Mouse (Mus musculus) cerebellum, adult 11-12 months (tissue): ENCODE data around the gene Ank2.

Source experiments
- DNase-seq: peaks from one replicate; pipeline ENCODE4 v3.0.0; 2022

Gene Ank2

GRCm38 (mm10) chr3:127225799-127226730 is 273.1 kb downstream of the Ank2 start:
- peak; percentile 82 for DNase-seq

- peak; percentile 77 for DNase-seq
Measured at GRCm38 (mm10) chr3:127225167-127225798, 273.9 kb downstream of the Ank2 start.

GRCm38 (mm10) chr3:127224315-127225166 is 274.6 kb downstream of the Ank2 start:
- peak; percentile 60 for DNase-seq

GRCm38 (mm10) chr3:127222086-127222485 is 277.1 kb downstream of the Ank2 start:
- DNase-seq = no peak

GRCm38 (mm10) chr3:127220859-127221258 is 278.3 kb downstream of the Ank2 start:
- no peak for DNase-seq

GRCm38 (mm10) chr3:127213534-127213933 is 285.6 kb downstream of the Ank2 start:
- no peak for DNase-seq

GRCm38 (mm10) chr3:127211119-127211518 is 288.0 kb downstream of the Ank2 start:
- no peak for DNase-seq

GRCm38 (mm10) chr3:127210552-127210951 is 288.6 kb downstream of the Ank2 start:
- DNase-seq = no peak

- DNase-seq = no peak
Measured at GRCm38 (mm10) chr3:127208871-127209270, 290.3 kb downstream of the Ank2 start.

- peak; percentile 88 for DNase-seq
Measured at GRCm38 (mm10) chr3:127205883-127206434, 293.2 kb downstream of the Ank2 start.

- DNase-seq = peak; percentile 57
Measured at GRCm38 (mm10) chr3:127202484-127203115, 296.6 kb downstream of the Ank2 start.

- peak; percentile 78 for DNase-seq
Measured at GRCm38 (mm10) chr3:127200789-127201188, 298.4 kb downstream of the Ank2 start.

- no peak for DNase-seq
Measured at GRCm38 (mm10) chr3:127199112-127199665, 300.0 kb downstream of the Ank2 start.

GRCm38 (mm10) chr3:127198656-127199055 is 300.5 kb downstream of the Ank2 start:
- peak; percentile 96 for DNase-seq

- DNase-seq = peak; percentile 83
Measured at GRCm38 (mm10) chr3:127188789-127189128, 310.4 kb downstream of the Ank2 start.

GRCm38 (mm10) chr3:127188086-127188788 is 310.9 kb downstream of the Ank2 start:
- peak; percentile 74 for DNase-seq

GRCm38 (mm10) chr3:127187081-127187480 is 312.1 kb downstream of the Ank2 start:
- no peak for DNase-seq

- DNase-seq = no peak
Measured at GRCm38 (mm10) chr3:127186239-127186638, 312.9 kb downstream of the Ank2 start.

- no peak for DNase-seq
Measured at GRCm38 (mm10) chr3:127183998-127184753, 315.0 kb downstream of the Ank2 start.

- no peak for DNase-seq
Measured at GRCm38 (mm10) chr3:127172697-127173096, 326.5 kb downstream of the Ank2 start.

- DNase-seq = no peak
Measured at GRCm38 (mm10) chr3:127170246-127170645, 328.9 kb downstream of the Ank2 start.
